Mouse (Mus musculus) gastrocnemius, postnatal 25 days (tissue): ENCODE data around the gene 4921509C19Rik. TPM values are rescaled to one million over a fixed set of nuclear protein-coding genes. Genes with fewer than 3 reads are reported as not detected.
A peak's percentile ranks its signal among the peaks of the same experiment; 100 is the strongest.
"Not testable (repeated sequence)": the region's sequence is repeated elsewhere in the genome, so short reads cannot be mapped to it uniquely, and the experiment has no call there.

Source experiments
- DNase-seq: peaks from one replicate; pipeline ENCODE4 v3.0.0; 2022
- long read RNA-seq, 2 experiments: library from polyadenylated mRNA; stranded (forward); transcript quantifications; one replicate each; pipeline ENCODE4 v2.0.0; 2021
- total RNA-seq, 2 experiments: library from RNA; stranded (reverse); gene quantifications; 1 replicate in 1 of 2; 2 replicates in 1 of 2; pipeline ENCODE4 v1.2.3; 2021

4921509C19Rik gene
- not detected for total RNA-seq
- long read RNA-seq, experiment 1: 0 reads
- long read RNA-seq, experiment 2: 0 reads

- DNase-seq: not testable (repeated sequence)
Observed at GRCm38 (mm10) chr2:151476053-151476452, at the start of gene 4921509C19Rik. Gene 4921509C19Rik, minus strand, starts transcription at chr2:151476153.

- DNase-seq: no peak
Observed at GRCm38 (mm10) chr2:151525520-151525919, 49.6 kb upstream of the 4921509C19Rik start.

GRCm38 (mm10) chr2:151524324-151525041 is 48.5 kb upstream of the 4921509C19Rik start:
- no peak for DNase-seq

GRCm38 (mm10) chr2:151519000-151519399 is 43.0 kb upstream of the 4921509C19Rik start:
- no peak for DNase-seq

- DNase-seq: no peak
Observed at GRCm38 (mm10) chr2:151513525-151514285, 37.8 kb upstream of the 4921509C19Rik start.

DNA sequence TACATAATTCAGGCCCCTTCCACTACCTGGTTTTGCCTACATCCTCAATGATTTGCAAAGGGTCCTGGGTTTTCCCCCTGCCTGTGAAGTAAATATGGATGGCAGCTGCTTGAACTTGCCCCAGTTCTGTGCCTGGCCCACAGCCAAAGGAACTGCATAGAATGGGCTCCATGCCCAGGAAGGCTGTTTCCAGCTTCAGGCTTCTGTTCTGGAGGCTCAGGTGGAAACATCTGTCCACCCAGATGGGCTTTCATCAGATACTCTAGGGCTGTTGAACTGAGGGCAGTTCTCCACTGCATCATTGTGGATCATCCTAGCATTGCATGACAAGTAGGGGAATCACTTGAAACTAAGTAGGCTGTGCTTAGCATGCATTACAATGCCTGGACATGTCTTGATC is 36.2 kb upstream of the 4921509C19Rik start:
- no peak for DNase-seq

DNA sequence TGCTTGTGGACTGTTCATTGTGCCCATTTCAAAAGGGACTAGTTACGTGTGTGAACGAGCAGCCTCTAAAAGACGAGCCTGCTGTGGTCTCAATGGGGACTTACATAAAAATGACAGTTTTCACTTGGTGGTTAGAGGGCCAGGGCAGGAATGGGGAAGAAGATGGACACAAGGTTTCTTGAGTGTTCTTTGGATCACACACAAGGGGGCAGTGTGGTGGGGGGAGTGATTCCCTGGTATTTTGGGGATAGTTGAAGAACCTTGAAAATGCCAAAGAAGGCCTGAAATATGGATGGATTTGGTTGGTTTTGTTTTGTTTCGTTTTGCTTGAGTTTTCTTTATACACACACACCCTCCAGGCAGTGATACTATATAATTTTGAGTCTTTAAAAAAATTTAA is 28.3 kb upstream of the 4921509C19Rik start:
- no peak for DNase-seq

DNA sequence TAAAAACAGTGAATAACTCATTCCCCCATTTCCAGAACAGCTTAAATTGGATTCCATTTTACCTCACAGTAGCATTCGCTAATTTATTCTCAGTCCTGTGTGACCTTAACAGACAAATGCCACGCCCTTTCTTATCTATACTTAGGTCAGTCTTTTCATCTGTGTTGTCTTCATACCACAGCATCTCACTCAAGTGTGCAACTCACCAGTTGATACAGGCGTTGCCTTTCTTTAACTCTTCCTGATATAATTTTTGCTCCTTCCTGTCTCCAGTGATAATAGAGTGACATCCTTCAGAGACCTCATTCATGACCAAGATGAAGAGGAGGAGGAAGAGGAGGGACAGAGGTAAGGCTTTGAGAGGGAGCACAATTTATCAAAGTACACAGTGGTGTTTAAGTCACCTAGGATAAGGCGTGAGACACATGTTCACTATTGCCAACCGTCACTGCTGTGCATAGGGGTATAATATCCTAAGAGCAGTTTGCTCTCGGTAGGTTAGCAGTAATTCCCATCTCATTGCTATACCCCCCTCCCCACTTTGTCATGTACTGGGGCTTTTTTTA is 24.6 kb upstream of the 4921509C19Rik start:
- no peak for DNase-seq

- DNase-seq: no peak
Observed at GRCm38 (mm10) chr2:151498358-151498757, 22.4 kb upstream of the 4921509C19Rik start.

- DNase-seq: peak; percentile 90
Observed at GRCm38 (mm10) chr2:151494035-151494803, 18.3 kb upstream of the 4921509C19Rik start, which contains the start of gene Nsfl1c. Gene Nsfl1c, plus strand, starts transcription at chr2:151494182.

- no peak for DNase-seq
Observed at GRCm38 (mm10) chr2:151486496-151486895, 10.5 kb upstream of the 4921509C19Rik start.

DNA sequence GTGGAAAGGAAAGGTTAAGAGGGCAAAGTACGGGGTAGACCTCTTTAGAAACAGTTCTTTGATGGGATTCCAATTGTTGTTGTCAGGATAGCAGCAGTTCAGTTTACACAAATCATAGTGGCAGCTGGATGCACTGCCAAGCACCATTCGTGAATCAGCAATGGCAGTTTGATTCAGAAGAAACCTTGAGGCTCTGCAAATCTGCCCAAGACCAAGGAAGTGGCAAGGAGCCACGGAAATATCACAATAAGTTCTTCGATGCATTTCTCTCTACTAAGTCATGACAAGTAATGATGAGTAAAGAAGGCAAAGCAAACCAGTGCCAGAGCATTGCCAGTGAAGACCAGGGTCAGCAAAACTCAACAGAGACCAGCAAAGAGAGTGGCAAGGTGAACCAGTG is 41.0 kb downstream of the 4921509C19Rik start:
- DNase-seq: not testable (repeated sequence)

GRCm38 (mm10) chr2:151434203-151434602 is 41.8 kb downstream of the 4921509C19Rik start:
- DNase-seq: not testable (repeated sequence)

Other genes with a start within 250 kb of the 4921509C19Rik start
- gene Nsfl1c, start 18.0 kb upstream of the 4921509C19Rik start, total RNA-seq: 10 to 100 TPM; 63.1 to 74.3 TPM
- gene Fkbp1a, start 66.3 kb upstream of the 4921509C19Rik start, total RNA-seq: 100 to 1,000 TPM; 164 to 182 TPM
- gene Sdcbp2, start 96.5 kb upstream of the 4921509C19Rik start, total RNA-seq: under 1 TPM; 0.56 to 0.77 TPM
- gene Snph, start 156.4 kb upstream of the 4921509C19Rik start, total RNA-seq: 10 to 100 TPM; 19.2 to 26.2 TPM
- gene Rad21l, start 192.4 kb upstream of the 4921509C19Rik start, total RNA-seq: not detected
- 1 to 10 TPM in 1 of 2 experiments, under 1 TPM in 1; 0.62 to 1.3 TPM for gene Tmem74b, start 225.9 kb upstream of the 4921509C19Rik start, total RNA-seq